ENCODE assay signal across 20 mouse cellular contexts in the genomic region with DNA sequence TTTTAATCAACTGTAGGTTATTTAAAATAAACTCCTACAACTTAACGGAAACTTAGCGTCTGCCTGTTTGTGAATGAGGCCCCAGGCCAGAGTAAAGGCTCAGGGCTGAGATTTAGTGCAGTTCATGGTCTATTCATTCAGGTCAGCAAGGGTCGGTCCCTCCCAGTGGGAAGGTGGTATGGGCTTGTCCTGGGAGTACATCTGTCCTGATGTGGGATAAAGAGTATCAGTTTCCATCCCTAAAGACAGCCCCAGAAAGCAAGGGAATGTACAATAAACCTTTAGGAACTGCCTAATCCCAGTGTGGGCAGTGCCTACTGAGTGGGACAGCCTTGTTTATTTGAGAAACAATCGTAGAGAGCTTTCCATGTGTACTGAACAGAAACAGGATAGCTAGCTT.
"Had no signal": no experiment of that assay in that cellular context is flagged by ENCODE, and none has a peak within 500 bp of the region (broad histone marks: within the 10 kb centered on the region; RNA-seq: fewer than 3 reads in every experiment).

No protein-coding gene starts in this region.

- ATAC-seq: midbrain, embryonic 13.5 days; midbrain, embryonic 16.5 days had no signal

- H3K27me3 ChIP-seq: midbrain, embryonic 13.5 days; neural tube, embryonic 13.5 days; neural tube, embryonic 15.5 days; stomach, embryonic 15.5 days had no signal

- H3K9me3 ChIP-seq: midbrain, embryonic 10.5 days; midbrain, embryonic 13.5 days; neural tube, embryonic 13.5 days; neural tube, embryonic 15.5 days; stomach, embryonic 15.5 days had no signal

- H3K4me3 ChIP-seq: midbrain, embryonic 10.5 days; midbrain, embryonic 13.5 days; myocyte; neural tube, embryonic 13.5 days; neural tube, embryonic 15.5 days; stomach, embryonic 15.5 days had no signal

- DNase-seq: lung, adult 18-20 months; lung, embryonic 14.5 days; lung, postnatal 10 days; lung, postnatal 4 days; retina, postnatal 1 day; right cerebral cortex, adult 18-20 months; right cerebral cortex, postnatal 25 days; right cerebral cortex, postnatal 4 days; spleen, adult 18-20 months; thymus, adult 2 months; thymus, postnatal 25 days; thymus, postnatal 4 days had no signal

- H3K27ac ChIP-seq: midbrain, embryonic 10.5 days; midbrain, embryonic 13.5 days; neural tube, embryonic 13.5 days; neural tube, embryonic 15.5 days; stomach, embryonic 15.5 days; stomach, postnatal 0 days had no signal

- H3K4me2 ChIP-seq: lung, embryonic 14.5 days; midbrain, embryonic 13.5 days; neural tube, embryonic 13.5 days; neural tube, embryonic 15.5 days; stomach, embryonic 15.5 days had no signal

- H3K9ac ChIP-seq: lung, embryonic 14.5 days; midbrain, embryonic 13.5 days; neural tube, embryonic 13.5 days; neural tube, embryonic 15.5 days; stomach, embryonic 15.5 days had no signal

- H3K4me1 ChIP-seq: midbrain, embryonic 10.5 days; neural tube, embryonic 13.5 days; neural tube, embryonic 15.5 days; stomach, embryonic 15.5 days had no signal
